Mouse (Mus musculus) embryonic facial prominence, embryonic 13.5 days (tissue): ENCODE data around the gene Tfrc. TPM values are rescaled to one million over a fixed set of nuclear protein-coding genes. Genes with fewer than 3 reads are reported as not detected.

Experiments
- ATAC-seq: fragments of 200-750 bp; cut with Nextera tagmentation; 2 replicates; pipeline ENCODE4 v1.8.0; 2017; ENCODE audit warnings: low read depth; ENCODE audit not compliant: insufficient number of reproducible peaks, insufficient read depth, low FRiP score, low TSS enrichment
- H3K27ac ChIP-seq: fragments of 300-500 bp; sonication (generic); 2 replicates; pipeline ENCODE4 v1.5.1; 2015; ENCODE audit warnings: moderate library complexity, mild to moderate bottlenecking, inconsistent platforms
- H3K27me3 ChIP-seq: fragments of 300-500 bp; sonication (generic); 2 replicates; pipeline ENCODE4 v1.6.1; 2015; ENCODE audit warnings: mild to moderate bottlenecking, inconsistent platforms
- H3K36me3 ChIP-seq: fragments of 300-500 bp; sonication (generic); 2 replicates; pipeline ENCODE4 v1.6.1; 2015; ENCODE audit warnings: mild to moderate bottlenecking, inconsistent platforms
- H3K4me1 ChIP-seq: fragments of 300-500 bp; sonication (generic); 2 replicates; pipeline ENCODE4 v1.6.1; 2015; ENCODE audit warnings: inconsistent platforms
- H3K4me2 ChIP-seq: fragments of 300-500 bp; sonication (generic); 2 replicates; pipeline ENCODE4 v1.6.1; 2015; ENCODE audit warnings: moderate library complexity, mild to moderate bottlenecking, inconsistent platforms
- H3K4me3 ChIP-seq: fragments of 300-500 bp; sonication (generic); 2 replicates; pipeline ENCODE4 v1.5.1; 2015; ENCODE audit warnings: mild to moderate bottlenecking, inconsistent platforms
- H3K9ac ChIP-seq: fragments of 300-500 bp; sonication (generic); 2 replicates; pipeline ENCODE4 v1.6.1; 2015; ENCODE audit warnings: mild to moderate bottlenecking, inconsistent platforms
- H3K9me3 ChIP-seq: fragments of 300-500 bp; sonication (generic); 2 replicates; pipeline ENCODE4 v1.6.1; 2016; ENCODE audit warnings: inconsistent platforms
- WGBS: fragments of 180-500 bp; shearing (Covaris S2); methylation state at CpG from one replicate; pipeline ENCODE4 v1.1.7; 2015; ENCODE audit warnings: mixed read lengths; 5-methylcytosine and 5-hydroxymethylcytosine counted together
- polyA plus RNA-seq: library from polyadenylated mRNA; unstranded; fragments of >200 nt; fragmentation: Nextera tagmentation; extraction: Ambion mirVana; gene quantifications from 2 replicates; pipeline ENCODE4 v1.2.1, GENCODE M21; 2015

Tfrc gene
- polyA plus RNA-seq, 1 experiment from 2014 or later = 20.8 TPM

DNA sequence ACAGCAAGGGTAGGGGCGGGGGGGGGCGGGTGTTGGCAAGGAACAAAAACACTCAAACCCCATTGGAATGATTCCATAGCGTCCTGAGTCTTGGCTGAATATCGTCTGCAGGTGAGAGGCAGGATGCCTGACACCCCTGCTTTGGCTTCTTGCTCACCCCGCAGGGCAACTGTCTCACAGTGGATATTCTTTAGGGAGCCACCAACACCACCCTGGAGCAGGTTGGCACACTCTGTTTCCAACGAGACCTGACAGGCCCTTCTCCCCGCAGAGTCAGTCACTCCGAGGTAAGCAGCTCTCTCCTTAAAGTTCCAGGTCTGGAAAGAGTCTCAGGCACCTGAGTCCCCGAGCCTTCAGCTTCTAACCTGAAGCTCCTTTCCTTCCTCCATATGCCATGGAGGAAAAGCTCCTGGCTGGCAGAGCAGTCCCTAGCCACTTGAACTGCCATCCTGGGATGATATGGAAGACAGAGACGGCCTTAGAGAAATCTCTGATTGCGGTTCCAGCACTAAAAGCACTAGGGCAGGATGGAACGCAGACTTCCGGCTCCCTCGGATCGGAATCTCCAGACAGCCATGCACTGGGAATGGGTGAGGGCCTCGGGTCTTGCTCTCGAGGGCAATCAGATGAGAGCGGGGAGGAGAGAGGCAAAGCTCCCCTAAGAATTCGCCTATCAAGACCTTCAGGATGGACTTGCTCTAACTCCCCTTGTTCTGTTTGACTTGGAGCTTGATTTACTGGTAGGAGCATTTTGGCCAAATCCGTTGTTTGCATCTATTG, 32.9 kb downstream of the Tfrc start:
- Histone ChIP-seq H3K9ac (no peak overlapping the region), H3K27me3 (no peaks in the 10 kb centered on the region), H3K36me3 (no peaks in the 10 kb centered on the region), H3K9me3 (no peaks in the 10 kb centered on the region), H3K4me1 (peaks cover 30% of the 10 kb centered on the region), H3K27ac (no peak overlapping the region), H3K4me2 (no peak overlapping the region), H3K4me3 (no peak overlapping the region)
- no peak for ATAC-seq
- WGBS = 57% methylated on average over 20 of the region's 20 CpGs

DNA sequence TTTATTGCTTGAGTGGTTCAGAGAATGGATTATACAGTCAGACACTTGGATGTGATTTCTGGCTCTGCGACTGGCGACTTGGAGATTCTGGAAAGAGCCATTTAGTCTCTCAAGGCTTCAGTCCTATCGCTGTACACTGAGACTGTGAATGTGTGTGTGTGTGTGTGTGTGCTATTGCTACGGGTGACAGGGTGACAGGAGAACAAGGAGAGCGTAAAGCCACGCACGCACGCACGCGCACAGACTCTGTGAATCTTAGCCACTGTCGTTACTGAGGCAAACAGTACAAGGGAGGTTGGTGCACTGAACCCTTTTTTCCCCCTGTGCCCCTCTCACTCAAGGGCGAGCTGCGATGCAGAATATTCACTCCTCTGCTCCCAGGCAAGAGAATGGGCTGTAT, 33.6 kb downstream of the Tfrc start:
- H3K4me1 ChIP-seq = peaks cover 30% of the 10 kb centered on the region
- WGBS = 71% methylated on average over 13 of the region's 13 CpGs
- H3K27me3 ChIP-seq = no peaks in the 10 kb centered on the region
- H3K36me3 ChIP-seq = no peaks in the 10 kb centered on the region
- ATAC-seq = no peak
- 0 out of 2 replicates have a peak overlapping the region, but pooled peaks have one; percentile 32 for H3K9ac ChIP-seq
- H3K27ac ChIP-seq = no peak overlapping the region
- no peaks in the 10 kb centered on the region for H3K9me3 ChIP-seq
- no peak overlapping the region for H3K4me2 ChIP-seq
- no peak overlapping the region for H3K4me3 ChIP-seq

GRCm38 (mm10) chr16:32643661-32644061, 34.9 kb downstream of the Tfrc start, which contains the start of gene Tnk2:
Gene Tnk2 (plus strand): TSS chr16:32643874.
- no peaks in the 10 kb centered on the region for H3K9me3 ChIP-seq
- peak; percentile 82; the same call in 1 of the 2 replicates for ATAC-seq
- H3K27me3 ChIP-seq = no peaks in the 10 kb centered on the region
- peak within 1 kb of the TSS; percentile 90 for H3K4me3 ChIP-seq
- peak within 1 kb of the TSS; percentile 91 for H3K9ac ChIP-seq
- H3K27ac ChIP-seq = peak within 1 kb of the TSS; percentile 91
- H3K36me3 ChIP-seq = no peaks in the 10 kb centered on the region
- peak within 1 kb of the TSS; percentile 89 for H3K4me2 ChIP-seq
- peaks cover 30% of the 10 kb centered on the region for H3K4me1 ChIP-seq
- under 1% methylated on average over 32 of the region's 40 CpGs for WGBS

GRCm38 (mm10) chr16:32644069-32644800, 35.5 kb downstream of the Tfrc start:
- peaks cover 32% of the 10 kb centered on the region for H3K4me1 ChIP-seq
- H3K36me3 ChIP-seq = no peaks in the 10 kb centered on the region
- ATAC-seq = peak; percentile 60
- peak overlapping the region; percentile 91 for H3K9ac ChIP-seq
- no peaks in the 10 kb centered on the region for H3K9me3 ChIP-seq
- peak overlapping the region; percentile 91 for H3K27ac ChIP-seq
- peak overlapping the region; percentile 90 for H3K4me3 ChIP-seq
- H3K4me2 ChIP-seq = peak overlapping the region; percentile 89
- 1% methylated on average over 74 of the region's 82 CpGs for WGBS
- no peaks in the 10 kb centered on the region for H3K27me3 ChIP-seq

DNA sequence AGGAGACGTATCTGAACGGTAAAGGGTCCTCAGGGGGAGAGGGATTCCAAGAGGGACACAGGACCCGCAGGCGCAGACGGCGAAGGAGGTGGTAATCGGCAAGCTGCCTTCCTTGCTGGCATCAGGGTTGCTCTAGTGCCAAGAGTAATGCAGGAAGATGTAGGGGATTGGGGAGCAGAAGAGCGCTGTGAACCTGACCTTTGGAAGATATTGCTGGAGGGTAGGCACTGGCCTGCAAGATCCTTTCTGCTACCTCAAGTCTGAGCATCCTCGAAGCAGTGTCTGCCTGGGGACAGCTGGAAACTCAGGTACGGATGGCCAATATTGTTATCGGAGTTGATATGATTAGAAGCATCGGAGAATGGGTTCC, 36.1 kb downstream of the Tfrc start:
- peak overlapping the region; percentile 91 for H3K27ac ChIP-seq
- ATAC-seq = no peak
- H3K9ac ChIP-seq = peak overlapping the region; percentile 91
- H3K9me3 ChIP-seq = no peaks in the 10 kb centered on the region
- H3K4me2 ChIP-seq = peak overlapping the region; percentile 89
- no peaks in the 10 kb centered on the region for H3K36me3 ChIP-seq
- peak overlapping the region; percentile 90 for H3K4me3 ChIP-seq
- H3K27me3 ChIP-seq = no peaks in the 10 kb centered on the region
- H3K4me1 ChIP-seq = peaks cover 33% of the 10 kb centered on the region
- WGBS = 13% methylated on average over 12 of the region's 12 CpGs

GRCm38 (mm10) chr16:32645361-32645914, 36.7 kb downstream of the Tfrc start:
- Histone ChIP-seq H3K36me3 (no peaks in the 10 kb centered on the region), H3K27me3 (no peaks in the 10 kb centered on the region), H3K4me3 (peak overlapping the region; percentile 90), H3K9me3 (no peaks in the 10 kb centered on the region), H3K27ac (peak overlapping the region; percentile 48), H3K4me1 (peaks cover 30% of the 10 kb centered on the region), H3K9ac (peak overlapping the region; percentile 91), H3K4me2 (peak overlapping the region; percentile 89)
- 0 out of 2 replicates have a peak, but pooled peaks have one; percentile 26 for ATAC-seq
- WGBS = 13% methylated on average over 14 of the region's 14 CpGs

DNA sequence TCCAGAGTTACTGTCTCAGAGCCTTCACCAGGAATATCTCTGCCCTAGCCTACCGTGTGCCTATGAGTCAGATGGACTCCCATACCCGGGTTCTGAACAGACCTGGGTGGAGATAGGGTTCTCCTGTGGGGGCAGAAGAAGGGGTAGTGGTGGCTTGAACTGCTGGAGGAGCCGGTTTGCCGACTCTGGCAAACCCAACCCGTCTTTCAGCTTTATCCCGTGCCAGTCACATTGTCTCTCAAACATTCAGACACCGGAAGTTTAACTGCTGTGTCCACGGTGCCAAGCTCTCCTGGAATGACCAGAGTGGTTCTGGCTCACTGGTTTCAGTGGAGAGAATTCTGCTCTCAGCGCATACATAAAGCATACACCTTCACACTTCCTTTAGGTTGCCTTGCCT, 37.3 kb downstream of the Tfrc start:
- Histone ChIP-seq H3K9me3 (no peaks in the 10 kb centered on the region), H3K9ac (0 out of 2 replicates have a peak overlapping the region, but pooled peaks have one; percentile 91), H3K4me2 (peak overlapping the region; percentile 89), H3K36me3 (0 out of 2 replicates have a peak, but pooled peaks cover 3% of the 10 kb centered on the region), H3K27me3 (no peaks in the 10 kb centered on the region), H3K27ac (0 out of 2 replicates have a peak overlapping the region, but pooled peaks have one; percentile 48), H3K4me1 (peaks cover 30% of the 10 kb centered on the region), H3K4me3 (peak overlapping the region; percentile 90)
- ATAC-seq = no peak
- 78% methylated on average over 9 of the region's 9 CpGs for WGBS

DNA sequence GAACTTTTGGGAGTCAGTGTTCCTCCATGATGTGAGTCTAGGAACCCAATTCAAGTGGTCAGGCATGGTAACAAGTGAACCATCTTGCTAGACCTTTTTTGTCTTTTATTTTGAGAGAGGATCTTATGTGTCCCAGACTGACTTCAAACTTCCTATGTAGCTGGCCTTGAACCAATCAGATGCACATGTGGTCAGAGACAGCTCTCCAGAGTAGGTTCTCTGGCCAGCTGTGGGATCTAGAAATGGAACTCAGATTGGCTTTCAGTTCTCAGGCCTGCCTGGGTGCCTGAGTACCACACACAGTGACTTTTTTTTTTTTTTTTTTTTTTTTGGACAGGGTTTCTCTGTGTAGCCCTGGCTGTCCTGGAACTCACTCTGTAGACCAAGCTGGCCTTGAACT, 39.0 kb downstream of the Tfrc start:
- Histone ChIP-seq H3K4me2 (no peak overlapping the region), H3K9ac (no peak overlapping the region), H3K27ac (no peak overlapping the region), H3K36me3 (0 out of 2 replicates have a peak, but pooled peaks cover 6% of the 10 kb centered on the region), H3K4me1 (peaks cover 25% of the 10 kb centered on the region), H3K4me3 (no peak overlapping the region), H3K9me3 (no peaks in the 10 kb centered on the region), H3K27me3 (no peaks in the 10 kb centered on the region)
- ATAC-seq = no peak

DNA sequence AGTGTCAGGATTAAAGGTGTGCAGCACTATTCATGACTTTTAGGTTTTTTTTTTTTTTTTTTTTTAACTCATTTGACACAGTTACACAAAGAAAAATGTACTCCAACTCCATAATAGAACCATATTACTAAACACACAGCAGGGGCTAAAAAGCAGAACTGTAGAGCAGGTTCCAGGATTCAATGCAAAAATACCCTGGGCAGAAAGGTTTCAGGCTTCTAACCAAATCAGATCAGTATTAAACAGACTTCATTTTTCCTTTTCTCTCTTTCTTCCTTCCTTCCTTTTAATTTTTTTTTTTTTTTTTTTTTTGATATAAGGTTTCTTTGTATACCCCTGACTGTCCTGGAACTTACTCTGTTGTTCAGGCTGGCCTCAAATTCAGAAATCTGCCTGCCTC, 41.7 kb downstream of the Tfrc start:
- no peak for ATAC-seq
- Histone ChIP-seq H3K9me3 (no peaks in the 10 kb centered on the region), H3K4me1 (peaks cover 15% of the 10 kb centered on the region)

DNA sequence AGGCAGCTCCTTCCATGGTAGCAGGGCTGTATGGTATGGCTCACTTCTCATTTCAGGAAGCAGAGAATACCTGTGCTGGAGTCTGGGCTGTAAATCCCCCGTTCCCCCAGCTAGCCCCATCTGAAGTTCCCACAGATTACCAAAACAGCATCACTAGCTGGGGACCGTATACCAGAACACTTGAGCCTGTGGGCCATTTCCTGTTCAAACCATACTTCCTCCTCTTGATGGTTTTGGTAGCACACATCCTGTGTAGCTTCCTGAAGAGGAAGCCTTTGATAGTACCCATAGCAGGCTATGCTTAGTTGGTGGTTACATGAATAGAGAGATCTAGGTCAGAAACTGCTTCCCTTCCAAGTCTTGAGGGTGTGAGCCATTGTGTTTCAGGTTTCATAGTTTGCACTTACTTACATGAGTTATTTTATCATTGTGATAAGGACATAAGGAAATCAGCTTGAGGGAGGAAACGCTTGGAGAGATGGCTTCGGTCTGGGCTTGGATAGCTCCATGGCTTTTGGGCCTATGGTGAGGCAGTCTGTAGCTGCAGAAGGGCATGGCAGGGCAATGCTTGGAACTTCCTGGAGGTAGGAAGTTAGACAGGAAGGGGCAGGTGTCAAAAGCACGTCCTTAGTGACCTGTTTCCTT, 42.4 kb downstream of the Tfrc start:
- WGBS = 84% methylated on average over 5 of the region's 5 CpGs

More for the DNA sequence above, 41.7 kb downstream of the Tfrc start:
- H3K36me3 ChIP-seq = 0 out of 2 replicates have a peak, but pooled peaks cover 6% of the 10 kb centered on the region
- H3K27me3 ChIP-seq = no peaks in the 10 kb centered on the region
- no peak overlapping the region for H3K27ac ChIP-seq
- H3K4me3 ChIP-seq = no peak overlapping the region
- H3K4me2 ChIP-seq = no peak overlapping the region
- no peak overlapping the region for H3K9ac ChIP-seq

DNA sequence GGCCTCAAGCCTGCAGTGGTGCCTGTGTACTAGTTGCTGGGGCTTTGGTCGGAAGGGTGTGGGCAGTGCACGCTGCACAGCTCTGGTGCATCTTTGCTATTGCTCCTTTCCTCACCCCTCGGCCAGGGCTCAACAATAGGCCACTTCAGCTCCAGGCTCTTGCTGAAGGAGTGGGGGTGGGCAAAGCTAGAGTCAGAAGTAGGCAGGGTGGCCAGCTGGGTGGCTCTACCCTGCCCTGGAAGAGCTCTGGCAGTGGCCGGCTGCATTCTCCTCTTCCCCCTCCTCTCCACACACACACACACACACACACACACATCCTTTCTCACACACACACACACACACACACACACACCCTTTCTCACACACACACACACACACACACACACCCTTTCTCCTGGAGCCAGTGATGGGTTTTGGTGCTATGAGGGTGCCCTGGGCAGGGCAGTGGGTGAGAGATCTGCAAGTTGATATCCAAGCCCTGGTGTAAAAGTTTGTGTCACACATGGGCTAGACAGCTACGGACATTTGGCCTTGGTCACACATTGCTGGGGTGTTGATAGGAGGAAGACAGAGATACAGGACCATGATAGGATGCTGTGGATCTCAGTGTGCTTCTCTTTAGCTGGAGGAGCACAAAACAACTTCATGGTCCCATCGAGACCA, 45.5 kb downstream of the Tfrc start:
- H3K27me3 ChIP-seq = no peaks in the 10 kb centered on the region
- 0 out of 2 replicates have a peak, but pooled peaks cover 6% of the 10 kb centered on the region for H3K36me3 ChIP-seq
- 69% methylated on average over 6 of the region's 6 CpGs for WGBS
- no peak for ATAC-seq
- H3K9me3 ChIP-seq = no peaks in the 10 kb centered on the region
- H3K9ac ChIP-seq = no peak overlapping the region
- H3K4me1 ChIP-seq = peaks cover 28% of the 10 kb centered on the region
- no peak overlapping the region for H3K4me3 ChIP-seq
- no peak overlapping the region for H3K4me2 ChIP-seq
- H3K27ac ChIP-seq = no peak overlapping the region

More for the DNA sequence above, 42.4 kb downstream of the Tfrc start:
- 0 out of 2 replicates have a peak, but pooled peaks cover 6% of the 10 kb centered on the region for H3K36me3 ChIP-seq
- ATAC-seq = no peak
- no peaks in the 10 kb centered on the region for H3K9me3 ChIP-seq
- H3K9ac ChIP-seq = no peak overlapping the region
- H3K4me2 ChIP-seq = no peak overlapping the region
- no peak overlapping the region for H3K27ac ChIP-seq
- H3K4me1 ChIP-seq = peaks cover 10% of the 10 kb centered on the region
- H3K27me3 ChIP-seq = no peaks in the 10 kb centered on the region
- no peak overlapping the region for H3K4me3 ChIP-seq
